Mouse (Mus musculus) hindbrain, embryonic 14.5 days (tissue): ENCODE measurements around the gene Gm42715. TPM values are rescaled to one million over a fixed set of nuclear protein-coding genes. Genes with fewer than 3 reads are reported as not detected.
"Not testable (repeated sequence)": the region's sequence is repeated elsewhere in the genome, so short reads cannot be mapped to it uniquely, and the experiment has no call there.

Experiments used
- ATAC-seq: fragments of 200-750 bp; cut with Nextera tagmentation; 2 replicates; pipeline ENCODE4 v1.8.0; 2017; ENCODE audit warnings: moderate number of reproducible peaks, mild to moderate bottlenecking, moderate TSS enrichment, moderate library complexity; ENCODE audit not compliant: low FRiP score
- DNase-seq: peaks from one replicate; pipeline ENCODE4 v3.0.0-alpha.2; 2015; ENCODE audit warnings: low spot score
- H3K27ac ChIP-seq: fragments of 300-500 bp; sonication (generic); 2 replicates; pipeline ENCODE4 v1.5.1; 2014; ENCODE audit warnings: mild to moderate bottlenecking, moderate library complexity
- H3K27me3 ChIP-seq: fragments of 300-500 bp; sonication (generic); 2 replicates; pipeline ENCODE4 v1.6.1; 2014; ENCODE audit warnings: mild to moderate bottlenecking, low read length, mixed read lengths; ENCODE audit not compliant: control insufficient read depth, insufficient read depth
- H3K36me3 ChIP-seq: fragments of 300-500 bp; sonication (generic); replicated peaks from 2 replicates; pipeline ENCODE4 v1.6.1; 2014; ENCODE audit not compliant: control insufficient read depth, insufficient read depth
- H3K4me1 ChIP-seq: fragments of 300-500 bp; sonication (generic); replicated peaks from 2 replicates; pipeline ENCODE4 v1.6.1; 2014; ENCODE audit warnings: antibody characterized with exemption, low read length, mixed read lengths; ENCODE audit not compliant: control insufficient read depth, insufficient read depth
- H3K4me2 ChIP-seq: fragments of 300-500 bp; sonication (generic); replicated peaks from 2 replicates; pipeline ENCODE4 v1.6.1; 2014; ENCODE audit warnings: mild to moderate bottlenecking, moderate library complexity
- H3K4me3 ChIP-seq: fragments of 300-500 bp; sonication (generic); replicated peaks from 2 replicates; pipeline ENCODE4 v1.5.1; 2014; ENCODE audit warnings: mild to moderate bottlenecking, low read length
- H3K9ac ChIP-seq: fragments of 300-500 bp; sonication (generic); 2 replicates; pipeline ENCODE4 v1.6.1; 2014
- H3K9me3 ChIP-seq: fragments of 300-500 bp; sonication (generic); 2 replicates; pipeline ENCODE4 v1.6.1; 2016; ENCODE audit warnings: low read length; ENCODE audit not compliant: control insufficient read depth
- WGBS: fragments of 180-500 bp; shearing (Covaris S2); extraction: QIAGEN DNeasy Blood & Tissue Kit; methylation state at CpG from one replicate; pipeline ENCODE4 v1.1.7; 2014; 5-methylcytosine and 5-hydroxymethylcytosine counted together
- polyA plus RNA-seq: library from polyadenylated mRNA; unstranded; fragments of >200 nt; fragmentation: Nextera tagmentation; extraction: Ambion mirVana; gene quantifications from 2 replicates; pipeline ENCODE4 v1.2.1, GENCODE M21; 2014

Gm42715 gene
- polyA plus RNA-seq, 1 experiment from 2014 or later = 15.6 TPM

DNA sequence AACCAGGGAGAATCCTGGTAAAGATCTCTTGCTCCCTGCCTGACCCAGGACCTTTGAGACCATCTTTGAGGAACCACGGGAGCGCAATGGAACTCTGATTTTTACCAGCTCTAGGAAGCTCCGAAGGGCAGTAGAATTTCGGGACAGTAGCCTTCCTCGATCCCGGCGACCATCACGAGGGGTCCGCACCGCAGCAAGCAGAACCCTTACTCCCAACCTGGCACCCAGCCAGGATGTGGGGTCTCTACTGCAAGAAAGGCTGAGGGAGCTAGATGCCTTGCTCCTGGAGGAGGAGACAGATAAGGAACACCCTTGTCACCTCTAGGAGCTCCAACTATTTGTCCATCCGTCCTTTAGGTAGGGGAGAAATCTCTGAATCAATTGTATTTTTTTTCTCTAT lies 43.0 kb upstream of the Gm42715 start:
- DNase-seq (no peak), ATAC-seq (no peak)
- Histone ChIP-seq H3K4me2 (no peak overlapping the region), H3K9me3 (no peaks in the 10 kb centered on the region), H3K9ac (no peak overlapping the region; the same call in 1 of the 2 replicates), H3K36me3 (peaks cover 51% of the 10 kb centered on the region), H3K4me1 (peaks cover 34% of the 10 kb centered on the region), H3K27me3 (no peaks in the 10 kb centered on the region), H3K27ac (no peak overlapping the region; the same call in 1 of the 2 replicates), H3K4me3 (no peak overlapping the region)
- 98% methylated on average over 11 of the region's 11 CpGs for WGBS

DNA sequence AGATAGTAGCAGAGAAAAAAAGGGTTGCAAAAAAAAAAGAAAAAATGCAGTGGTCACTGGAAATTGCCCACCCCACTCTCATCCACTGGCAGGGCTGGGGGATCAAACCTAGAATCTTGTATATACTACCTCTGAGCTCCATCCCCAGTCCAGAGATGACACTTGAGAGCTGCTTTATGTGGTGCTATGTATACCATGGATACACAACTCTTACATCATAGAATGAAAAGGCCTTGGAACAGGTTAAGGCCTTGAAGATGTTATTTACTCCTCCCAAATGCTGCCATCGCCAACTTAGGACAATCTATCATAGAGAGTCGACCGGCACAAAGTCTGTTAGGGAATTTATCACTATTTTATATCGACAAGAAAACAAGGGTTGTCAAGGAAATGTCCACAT lies 42.5 kb upstream of the Gm42715 start:
- peak overlapping the region; percentile 93 for H3K9ac ChIP-seq
- H3K27me3 ChIP-seq = no peaks in the 10 kb centered on the region
- peak overlapping the region; percentile 99 for H3K4me2 ChIP-seq
- H3K4me3 ChIP-seq = peak overlapping the region; percentile 84; the same call in 1 of the 2 replicates
- 86% methylated on average over 4 of the region's 4 CpGs for WGBS
- peak overlapping the region; percentile 88 for H3K27ac ChIP-seq
- peaks cover 35% of the 10 kb centered on the region for H3K4me1 ChIP-seq
- H3K9me3 ChIP-seq = no peaks in the 10 kb centered on the region
- ATAC-seq (no peak), DNase-seq (no peak)
- peaks cover 56% of the 10 kb centered on the region for H3K36me3 ChIP-seq

DNA sequence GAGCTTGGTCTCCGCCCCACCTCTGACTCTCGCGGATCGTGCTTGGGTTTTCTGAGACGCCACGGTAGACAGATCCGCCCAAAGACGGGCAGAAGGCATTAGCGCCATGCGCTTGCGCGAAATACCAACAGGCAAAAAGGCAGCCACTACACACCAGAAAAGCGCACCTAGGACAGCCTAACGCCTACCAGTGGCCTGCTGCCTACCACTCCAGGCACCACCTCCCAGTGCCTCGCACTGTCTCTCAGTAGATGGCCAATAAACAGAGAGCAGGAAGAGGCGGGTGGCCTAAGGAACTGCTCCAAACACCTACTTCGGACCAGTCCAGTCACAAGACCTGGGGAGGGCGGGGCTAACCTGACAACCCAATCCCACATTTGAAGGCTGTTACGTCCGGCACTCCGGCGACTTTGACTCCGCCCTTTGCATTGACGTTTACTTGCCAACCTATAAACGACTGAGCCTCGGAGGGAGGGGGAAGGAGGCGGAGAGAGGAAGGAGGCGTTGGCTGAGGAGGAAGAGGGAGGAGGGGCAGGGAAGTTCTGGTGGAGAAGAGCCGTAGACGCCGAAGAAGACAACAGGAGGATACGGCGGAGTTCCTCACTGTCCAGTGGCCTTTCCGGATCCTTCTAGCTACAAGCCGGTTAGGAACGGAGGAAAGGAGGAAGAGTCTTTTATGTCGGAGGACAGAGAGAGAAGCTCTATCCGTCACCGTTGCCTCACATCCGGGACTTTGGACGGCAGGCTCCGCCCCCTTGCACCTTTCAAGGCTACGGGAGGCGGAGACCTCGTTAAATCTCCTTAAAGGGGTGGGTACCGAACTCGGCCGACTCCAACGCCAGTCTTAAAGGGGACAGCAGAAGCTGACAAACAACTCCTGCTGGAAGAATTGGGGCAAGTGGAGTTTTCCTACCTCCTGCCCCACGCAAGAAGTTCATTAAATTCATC lies 41.4 kb upstream of the Gm42715 start:
- Histone ChIP-seq H3K36me3 (peaks cover 67% of the 10 kb centered on the region), H3K4me3 (peak overlapping the region; percentile 84), H3K9me3 (no peaks in the 10 kb centered on the region), H3K4me1 (peaks cover 26% of the 10 kb centered on the region), H3K4me2 (peak overlapping the region; percentile 99), H3K9ac (peak overlapping the region; percentile 93), H3K27ac (peak overlapping the region; percentile 88), H3K27me3 (no peaks in the 10 kb centered on the region)
- under 1% methylated on average over 50 of the region's 50 CpGs for WGBS
- DNase-seq = peak; percentile 99
- ATAC-seq = peak; percentile 93

DNA sequence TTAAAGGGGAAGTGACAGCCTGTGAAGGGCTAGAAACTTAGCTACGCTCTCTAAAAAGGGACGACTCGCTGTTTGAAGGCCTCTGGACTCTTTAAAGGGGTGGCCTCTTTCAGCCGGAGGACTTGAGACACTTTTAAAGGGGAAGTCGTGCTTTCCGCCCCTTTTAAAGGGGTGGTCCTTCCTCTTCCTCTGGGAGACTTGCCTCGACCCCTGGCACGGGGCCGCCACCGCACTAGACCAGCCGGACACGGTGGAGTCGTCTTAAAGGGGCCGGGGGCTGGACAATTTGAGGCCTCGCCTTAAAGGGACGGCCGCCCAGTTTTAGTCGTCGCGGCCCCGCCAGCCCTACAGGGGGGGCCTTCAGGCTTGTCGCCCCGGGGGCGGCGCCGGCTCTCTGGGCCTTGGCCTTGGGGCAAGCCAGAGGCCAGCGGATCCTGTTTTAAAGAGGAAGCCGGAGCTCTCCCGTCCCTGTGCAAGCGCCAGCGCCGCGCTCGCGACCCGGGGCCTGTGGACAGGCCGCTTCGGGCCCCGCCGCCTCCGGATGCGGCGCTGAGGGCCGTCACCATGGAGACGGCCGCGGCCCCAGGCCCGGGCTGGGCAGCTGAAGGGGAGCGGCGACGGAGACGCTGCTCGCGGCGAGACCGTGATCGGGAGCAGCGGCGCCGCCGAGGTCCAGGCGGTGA lies 40.6 kb upstream of the Gm42715 start, which contains the start of gene Fbrs:
Fbrs (plus strand) TSS at position 565 of the 683 bp plus-strand sequence.
- peaks cover 67% of the 10 kb centered on the region for H3K36me3 ChIP-seq

DNA sequence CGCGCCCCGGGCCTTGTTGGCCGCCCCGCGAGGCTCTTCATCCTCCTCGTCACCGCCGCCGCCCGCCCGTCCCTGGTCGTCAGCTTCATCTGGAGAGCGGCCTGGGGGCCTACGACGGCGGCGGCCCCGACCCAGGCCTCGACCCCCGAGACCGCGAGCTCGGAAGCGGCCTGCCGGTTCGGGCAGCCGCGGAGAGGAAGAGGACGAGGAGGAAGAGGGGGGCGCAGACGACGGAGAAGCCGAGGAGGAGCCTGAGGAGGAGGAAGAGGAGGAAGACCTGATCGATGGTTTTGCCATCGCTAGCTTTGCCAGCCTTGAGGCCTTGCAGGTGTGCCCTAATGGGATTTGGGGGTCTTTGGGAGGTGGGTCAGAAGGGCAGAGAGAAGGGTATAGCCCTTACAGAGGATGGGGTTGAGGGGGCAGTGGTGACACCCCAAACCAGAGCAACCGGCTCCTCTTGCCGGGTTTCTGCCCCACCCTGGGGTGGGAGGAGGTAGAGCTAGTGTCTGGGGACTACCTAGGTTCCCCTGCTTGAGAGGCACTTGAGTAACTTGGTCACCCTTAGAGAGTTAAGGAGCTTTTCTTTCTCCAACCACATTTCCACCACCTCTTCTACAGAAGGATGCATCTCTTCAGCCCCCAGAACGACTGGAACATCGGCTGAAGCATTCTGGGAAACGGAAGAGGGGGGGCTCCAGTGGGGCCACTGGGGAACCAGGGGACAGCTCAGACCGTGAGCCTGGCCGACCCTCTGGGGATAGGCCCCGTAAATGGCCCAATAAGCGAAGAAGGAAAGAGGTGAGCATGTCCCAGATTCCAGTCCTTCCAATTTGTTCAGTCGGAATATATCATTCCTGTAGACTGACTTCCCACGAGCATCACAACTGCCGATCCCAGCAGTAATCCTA lies 39.8 kb upstream of the Gm42715 start:
- Histone ChIP-seq H3K36me3 (peaks cover 67% of the 10 kb centered on the region), H3K27me3 (no peaks in the 10 kb centered on the region), H3K9ac (peak overlapping the region; percentile 93), H3K4me2 (peak overlapping the region; percentile 99), H3K4me1 (peaks cover 26% of the 10 kb centered on the region), H3K27ac (peak overlapping the region; percentile 88), H3K9me3 (no peaks in the 10 kb centered on the region), H3K4me3 (peak overlapping the region; percentile 84)
- 5% methylated on average over 46 of the region's 48 CpGs for WGBS
- ATAC-seq (no peak), DNase-seq (no peak)

More for the DNA sequence above, 40.6 kb upstream of the Gm42715 start, which contains the start of gene Fbrs:
- peak within 1 kb of the TSS; percentile 93 for H3K9ac ChIP-seq
- H3K27ac ChIP-seq = peak within 1 kb of the TSS; percentile 88
- peaks cover 26% of the 10 kb centered on the region for H3K4me1 ChIP-seq
- H3K4me3 ChIP-seq = peak within 1 kb of the TSS; percentile 84
- H3K4me2 ChIP-seq = peak within 1 kb of the TSS; percentile 99
- DNase-seq (peak; percentile 92), ATAC-seq (peak; percentile 80)
- 1% methylated on average over 60 of the region's 62 CpGs for WGBS
- H3K27me3 ChIP-seq = no peaks in the 10 kb centered on the region
- no peaks in the 10 kb centered on the region for H3K9me3 ChIP-seq

DNA sequence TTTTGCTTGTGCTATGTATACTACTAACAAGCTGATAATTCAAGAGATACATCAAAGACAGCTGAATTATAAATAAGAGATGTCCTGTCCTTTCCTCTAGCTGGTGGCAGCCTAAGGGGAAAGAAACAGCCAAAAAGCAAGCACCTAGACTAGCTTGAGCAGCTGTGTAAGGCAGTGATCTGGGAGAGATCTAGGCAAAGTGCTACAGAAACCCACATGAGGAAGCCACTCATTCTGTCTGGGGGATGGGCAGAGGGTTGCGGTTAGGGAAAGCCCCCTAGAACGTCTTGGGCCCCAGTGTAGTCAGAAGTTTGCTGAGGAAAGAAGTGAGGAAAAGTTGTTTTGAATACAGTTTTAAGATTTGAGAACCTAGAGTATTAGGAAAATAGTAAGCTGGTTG lies 39.1 kb upstream of the Gm42715 start:
- H3K27me3 ChIP-seq = no peaks in the 10 kb centered on the region
- DNase-seq (no peak), ATAC-seq (no peak)
- WGBS = 76% methylated on average over 2 of the region's 2 CpGs
- H3K27ac ChIP-seq = no peak overlapping the region
- H3K4me3 ChIP-seq = peak overlapping the region; percentile 84
- peaks cover 67% of the 10 kb centered on the region for H3K36me3 ChIP-seq
- H3K9ac ChIP-seq = peak overlapping the region; percentile 93
- H3K9me3 ChIP-seq = no peaks in the 10 kb centered on the region
- peak overlapping the region; percentile 99 for H3K4me2 ChIP-seq
- H3K4me1 ChIP-seq = peaks cover 26% of the 10 kb centered on the region

DNA sequence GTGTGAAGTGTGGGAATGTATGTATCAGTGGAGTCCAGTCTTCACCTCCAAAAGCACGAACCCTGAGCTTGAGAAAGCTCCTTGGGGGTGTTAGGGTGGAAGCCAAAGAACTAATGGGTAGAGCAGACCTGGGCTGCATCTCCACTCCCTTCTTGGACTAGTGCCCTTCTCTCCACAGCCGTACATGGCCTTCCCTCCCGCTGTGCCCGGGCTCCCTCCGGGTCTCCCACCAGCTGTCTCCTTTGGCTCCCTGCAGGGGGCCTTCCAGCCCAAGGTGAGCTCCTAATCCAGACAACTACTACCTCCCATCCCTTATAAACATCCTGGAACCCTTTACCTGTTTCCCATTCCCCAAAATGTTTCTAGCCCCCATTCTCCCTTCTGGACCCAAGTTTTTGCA lies 34.0 kb upstream of the Gm42715 start:
- no peak overlapping the region for H3K27ac ChIP-seq
- H3K4me3 ChIP-seq = no peak overlapping the region
- WGBS = 82% methylated on average over 5 of the region's 5 CpGs
- H3K9ac ChIP-seq = no peak overlapping the region
- peaks cover 11% of the 10 kb centered on the region for H3K4me1 ChIP-seq
- H3K36me3 ChIP-seq = peaks cover 93% of the 10 kb centered on the region
- no peaks in the 10 kb centered on the region for H3K9me3 ChIP-seq
- no peak for DNase-seq
- no peak overlapping the region for H3K4me2 ChIP-seq
- no peak for ATAC-seq
- no peaks in the 10 kb centered on the region for H3K27me3 ChIP-seq

DNA sequence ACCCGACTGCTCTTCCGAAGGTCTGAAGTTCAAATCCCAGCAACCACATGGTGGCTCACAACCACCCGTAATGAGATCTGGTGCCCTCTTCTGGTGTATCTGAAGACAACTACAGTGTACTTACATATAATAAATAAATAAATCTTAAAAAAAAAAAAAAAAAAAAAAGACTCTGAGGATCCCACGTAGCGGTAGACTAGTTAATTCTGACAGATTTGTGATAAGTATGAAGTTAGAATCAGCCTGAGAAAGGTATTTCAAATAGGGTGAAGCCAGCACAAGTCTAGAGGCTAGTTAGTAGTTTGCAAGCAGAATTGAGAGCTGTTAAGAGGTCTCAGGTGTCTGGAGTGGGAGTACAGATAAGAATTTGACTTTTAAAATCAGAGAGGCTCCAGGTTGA lies 31.0 kb upstream of the Gm42715 start:
- not testable (repeated sequence) for H3K27ac ChIP-seq, H3K4me2 ChIP-seq, DNase-seq, H3K4me1 ChIP-seq, H3K9ac ChIP-seq, H3K9me3 ChIP-seq, H3K27me3 ChIP-seq, ATAC-seq, H3K4me3 ChIP-seq
- H3K36me3 ChIP-seq = peaks cover 95% of the 10 kb centered on the region
- WGBS = 88% methylated on average over 4 of the region's 5 CpGs
